Mouse (Mus musculus): Measurements from ENCODE around the gene Znhit2.

The Znhit2 gene

DNA sequence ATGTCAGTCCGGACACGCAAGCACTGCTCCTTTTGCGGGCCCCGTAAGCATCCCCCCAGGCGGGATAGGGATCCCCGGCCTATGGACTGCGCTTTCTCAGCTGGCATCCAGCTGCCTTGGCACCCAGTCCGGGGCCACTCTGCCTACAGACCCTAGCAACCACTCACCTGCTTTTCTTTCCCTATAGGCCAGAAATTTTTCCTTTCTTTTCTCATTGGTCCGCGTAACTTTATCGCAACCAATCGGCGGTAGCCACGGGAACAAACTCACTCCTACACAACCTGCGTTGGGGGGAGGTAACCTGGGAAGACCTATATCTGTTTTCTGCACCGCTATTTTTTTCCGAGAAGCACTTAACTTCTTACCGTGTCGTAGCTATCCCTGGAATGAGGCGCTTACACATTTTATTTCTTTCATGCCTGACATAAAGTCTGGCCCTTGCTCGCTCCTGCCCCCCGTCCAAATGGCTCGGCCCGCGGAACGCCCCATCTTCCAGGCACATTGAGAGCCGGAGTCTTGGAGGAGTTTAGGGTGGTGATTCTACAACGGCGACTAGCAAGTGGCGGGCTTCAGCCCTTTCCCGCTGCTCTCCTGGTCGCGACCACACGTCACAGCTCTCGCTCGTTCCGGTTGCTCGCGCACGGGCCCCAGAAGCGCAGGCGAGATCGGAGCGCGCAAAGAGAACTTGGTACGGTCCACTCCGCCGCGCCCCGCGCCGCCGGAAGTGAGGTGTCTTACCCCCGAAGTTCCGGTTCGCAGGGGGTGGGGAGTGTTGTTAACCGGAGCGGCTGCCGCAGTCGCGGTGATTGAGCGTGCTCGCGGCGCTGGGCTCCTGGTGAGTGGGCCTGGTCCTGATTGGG, 14.5 kb upstream of the Znhit2 start, which contains the start of gene Syvn1:
TSS of gene Syvn1 (plus strand) at position 283 of the 860 bp plus-strand sequence.
- DNase-seq (ENCODE audit: low spot score in 2 of 2): peak; percentile 92 to 93

DNA sequence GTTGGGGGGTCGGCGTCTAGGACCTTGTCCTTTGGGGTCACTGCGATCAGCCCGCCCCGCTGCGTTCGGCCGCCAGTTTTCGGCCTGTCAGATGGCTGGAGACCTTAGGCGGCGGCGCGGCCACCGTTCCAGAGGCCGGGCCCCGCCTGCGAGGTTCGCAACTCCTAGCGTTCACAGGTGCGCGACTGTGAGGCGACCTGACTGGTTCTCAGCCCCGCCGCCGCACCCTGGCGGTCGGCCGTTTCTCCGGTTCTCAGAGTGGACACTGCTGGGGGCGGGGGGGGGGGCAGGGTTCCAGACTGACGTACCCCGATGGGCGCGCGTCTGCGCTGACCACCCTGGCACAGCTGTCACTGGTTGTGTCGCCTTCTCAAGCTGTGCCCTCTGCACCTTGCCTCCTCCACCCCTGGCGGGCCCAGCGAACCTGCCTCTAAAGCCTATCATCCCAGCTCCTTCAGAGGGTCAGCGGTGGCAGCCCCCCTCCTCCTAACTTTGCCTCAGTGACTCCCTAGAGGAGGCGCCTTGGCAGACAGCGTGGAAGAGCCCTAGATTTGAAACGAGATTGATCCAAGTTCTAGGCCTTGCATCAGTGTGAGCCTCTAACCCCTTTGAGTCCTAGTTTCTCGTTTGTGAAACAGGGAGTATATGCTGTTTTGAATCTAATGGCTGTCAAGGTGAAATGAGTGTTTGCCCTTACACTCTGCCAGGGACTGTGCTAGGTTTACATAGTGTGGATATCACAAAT, 13.7 kb upstream of the Znhit2 start:
- DNase-seq (ENCODE audit: low spot score in 2 of 2): no peak

DNA sequence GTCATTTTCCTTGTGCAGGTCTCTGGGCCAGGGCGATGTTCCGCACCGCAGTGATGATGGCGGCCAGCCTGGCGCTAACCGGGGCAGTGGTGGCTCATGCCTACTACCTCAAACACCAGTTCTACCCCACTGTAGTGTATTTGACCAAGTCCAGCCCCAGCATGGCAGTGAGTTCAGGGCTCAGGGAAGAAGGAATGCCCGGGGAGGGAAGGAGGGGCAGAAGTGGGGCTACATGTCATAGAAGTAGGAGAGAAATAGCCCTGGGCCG, 13.2 kb upstream of the Znhit2 start:
- no peak for DNase-seq (ENCODE audit: low spot score in 2 of 2)

DNA sequence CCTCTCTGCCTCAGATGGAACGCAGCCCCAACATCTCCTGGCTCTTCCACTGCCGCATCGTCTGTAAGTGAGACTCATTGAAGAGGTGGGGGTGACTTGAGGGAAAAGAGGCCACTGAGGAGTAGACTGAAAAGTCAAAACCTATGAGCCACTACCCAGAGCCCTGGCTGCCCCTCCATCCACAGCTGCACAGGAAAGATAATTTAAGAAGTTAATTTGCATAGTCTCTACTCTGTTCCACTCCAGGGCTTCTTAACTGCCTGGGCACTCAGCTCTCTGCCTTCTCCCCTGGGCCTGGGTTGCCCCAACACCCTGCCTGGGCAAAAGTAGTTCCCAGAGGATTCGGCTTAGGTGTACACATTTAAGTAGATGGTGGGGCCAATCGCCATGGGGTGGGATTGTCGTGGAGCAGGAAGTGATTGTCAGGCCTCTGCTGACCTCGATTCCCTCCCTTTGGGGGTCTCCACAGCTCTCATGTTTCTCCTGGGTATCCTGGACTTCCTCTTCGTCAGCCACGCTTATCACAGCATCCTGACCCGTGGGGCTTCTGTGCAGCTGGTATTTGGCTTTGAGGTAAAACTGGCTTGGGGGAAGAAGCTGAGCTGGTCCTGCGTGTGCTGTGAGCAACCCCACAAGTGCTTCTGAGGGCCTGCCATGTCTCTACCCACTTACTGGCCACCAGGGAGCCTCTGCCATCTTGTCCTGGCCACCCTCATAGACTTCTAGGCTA, 12.1 kb upstream of the Znhit2 start:
- no peak for DNase-seq (ENCODE audit: low spot score in 2 of 2)

DNA sequence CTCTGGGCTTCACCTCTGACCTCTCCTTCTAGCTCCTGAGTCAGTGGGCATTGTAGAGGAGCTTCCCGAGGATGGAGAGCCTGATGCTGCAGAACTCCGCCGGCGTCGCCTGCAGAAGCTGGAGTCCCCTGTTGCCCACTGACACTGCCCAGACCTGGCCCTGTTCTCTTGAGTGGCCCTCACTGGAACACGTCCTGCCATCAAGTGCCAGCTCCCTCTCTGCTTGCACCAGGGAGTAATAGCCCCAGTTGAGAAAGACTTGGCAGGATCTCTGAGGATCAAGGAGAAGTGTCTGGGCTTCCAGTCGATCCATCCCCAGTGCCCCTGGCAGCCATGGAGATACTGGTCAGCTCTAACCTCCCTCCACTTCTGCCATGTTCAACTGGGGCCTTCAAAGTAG, 8.5 kb upstream of the Znhit2 start:
- DNase-seq (ENCODE audit: low spot score in 2 of 2): no peak

DNA sequence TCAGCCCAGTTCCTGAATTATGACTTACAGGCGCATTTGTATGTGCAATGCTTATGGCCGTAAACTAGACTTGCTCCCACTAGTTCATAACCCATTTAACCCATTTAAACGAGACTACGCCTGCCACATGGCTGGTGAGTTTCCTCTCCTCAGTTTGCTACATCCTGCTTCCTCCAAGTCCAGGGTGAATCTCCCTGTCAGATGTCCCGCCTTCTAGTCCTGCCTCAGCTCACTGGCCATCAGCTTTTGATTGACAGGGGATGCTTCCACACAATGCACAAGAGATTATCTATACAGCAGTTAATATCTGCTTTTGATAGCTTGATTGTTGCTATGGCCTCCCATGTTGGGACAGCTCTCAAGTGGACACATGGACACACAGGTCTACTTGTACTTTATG, 6.7 kb upstream of the Znhit2 start:
- no peak for DNase-seq (ENCODE audit: low spot score in 2 of 2)

DNA sequence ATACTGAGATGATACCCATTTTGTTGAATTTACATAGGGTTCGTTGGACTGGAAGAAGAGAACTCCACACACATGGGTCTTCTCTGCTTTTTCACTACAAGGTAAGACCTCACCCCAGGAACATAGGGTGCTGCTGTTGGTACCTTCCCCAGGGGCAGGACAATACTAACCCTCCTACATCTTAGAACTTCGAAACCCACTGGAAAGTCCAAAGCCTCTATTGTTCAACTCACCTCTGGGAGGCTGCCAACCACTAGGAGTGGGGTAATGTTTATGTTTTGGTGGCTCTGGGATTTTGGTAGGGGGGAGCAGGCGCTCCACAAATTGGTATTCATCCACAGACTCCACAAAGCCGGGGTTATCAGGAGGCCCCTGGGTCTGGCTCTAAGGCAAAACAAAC, 4.3 kb upstream of the Znhit2 start:
- no peak for DNase-seq (ENCODE audit: low spot score in 2 of 2)

DNA sequence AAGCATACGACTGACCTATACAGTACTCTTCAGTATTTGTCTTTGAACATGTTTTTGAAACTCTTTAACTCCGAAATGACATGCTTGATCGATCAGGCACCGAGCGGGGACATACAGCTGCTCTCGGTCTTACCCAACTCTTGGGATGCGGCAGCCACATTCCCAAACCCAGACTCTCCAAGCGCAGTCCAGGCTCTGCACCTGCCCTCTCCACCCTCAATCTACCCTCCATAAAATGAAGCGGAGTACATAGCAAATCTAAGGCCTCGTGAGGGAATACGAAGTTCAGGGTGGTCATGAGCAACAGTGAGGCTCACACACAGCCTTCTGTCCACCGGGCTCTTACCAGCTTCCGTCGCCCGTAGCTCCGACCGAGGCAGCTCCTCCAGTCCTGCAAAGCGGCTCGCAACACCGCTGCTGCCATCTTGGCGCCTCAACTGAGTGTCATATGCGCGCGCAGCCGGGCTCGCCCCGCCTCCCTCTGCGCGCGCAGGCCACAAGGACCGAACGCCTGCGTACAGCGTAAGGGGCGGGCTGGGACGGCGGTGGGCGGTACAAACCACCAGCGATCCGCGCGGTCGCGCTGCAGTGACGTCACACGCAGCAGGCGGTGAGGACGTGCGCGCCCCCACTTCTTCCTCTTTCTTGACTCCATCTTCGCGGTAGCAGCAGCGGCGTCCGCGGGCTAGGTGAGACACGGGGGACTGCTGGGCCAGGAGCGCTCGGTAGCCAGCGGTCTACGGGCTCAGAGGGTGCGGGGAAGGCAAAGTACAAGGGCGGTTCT, 3.5 kb upstream of the Znhit2 start, which contains the start of the genes Mrpl49 and Fau:
TSS of gene Mrpl49 (minus strand) at position 473 of the 784 bp plus-strand sequence.
TSS of gene Fau (plus strand) at position 532 of the 784 bp plus-strand sequence.
- DNase-seq (ENCODE audit: low spot score in 2 of 2): peak; percentile 99

DNA sequence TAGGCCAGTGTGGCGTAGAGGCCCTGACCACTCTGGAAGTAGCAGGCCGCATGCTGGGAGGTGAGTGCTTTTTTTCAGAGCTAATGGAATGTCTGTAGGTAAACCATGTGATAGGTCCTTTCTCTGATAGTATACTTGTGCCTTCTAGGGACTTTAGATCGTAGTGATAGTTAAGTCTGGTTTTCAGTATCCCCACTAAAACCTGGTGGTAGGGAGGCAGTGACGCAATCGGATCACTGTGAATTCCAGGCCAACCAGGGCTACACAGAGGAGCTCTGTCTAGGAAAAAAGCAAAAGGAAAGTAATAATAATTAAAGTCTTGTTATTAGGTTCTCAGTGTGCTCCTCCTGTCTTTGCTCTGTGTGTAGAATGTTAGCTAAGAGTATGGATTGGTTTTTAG, 2.5 kb upstream of the Znhit2 start:
- no peak for DNase-seq (ENCODE audit: low spot score in 2 of 2)

DNA sequence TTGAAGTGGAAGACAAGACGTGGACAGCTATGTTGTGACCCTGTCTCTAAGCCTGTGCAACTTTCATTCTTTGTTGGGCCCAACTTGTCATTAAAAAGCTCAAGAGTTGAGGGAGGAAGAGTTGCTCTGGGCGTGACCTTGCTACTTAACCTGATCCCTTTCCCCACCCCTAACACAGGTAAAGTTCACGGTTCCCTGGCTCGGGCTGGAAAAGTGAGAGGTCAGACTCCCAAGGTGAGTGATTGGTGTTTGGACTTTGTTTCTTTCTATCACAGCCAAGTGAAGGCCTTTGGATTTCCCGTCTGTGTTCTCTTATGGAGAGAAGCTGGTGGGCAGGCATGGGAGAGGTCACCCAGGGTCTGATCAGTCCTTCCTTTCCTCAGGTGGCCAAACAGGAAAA, 2.0 kb upstream of the Znhit2 start:
- no peak for DNase-seq (ENCODE audit: low spot score in 2 of 2)

DNA sequence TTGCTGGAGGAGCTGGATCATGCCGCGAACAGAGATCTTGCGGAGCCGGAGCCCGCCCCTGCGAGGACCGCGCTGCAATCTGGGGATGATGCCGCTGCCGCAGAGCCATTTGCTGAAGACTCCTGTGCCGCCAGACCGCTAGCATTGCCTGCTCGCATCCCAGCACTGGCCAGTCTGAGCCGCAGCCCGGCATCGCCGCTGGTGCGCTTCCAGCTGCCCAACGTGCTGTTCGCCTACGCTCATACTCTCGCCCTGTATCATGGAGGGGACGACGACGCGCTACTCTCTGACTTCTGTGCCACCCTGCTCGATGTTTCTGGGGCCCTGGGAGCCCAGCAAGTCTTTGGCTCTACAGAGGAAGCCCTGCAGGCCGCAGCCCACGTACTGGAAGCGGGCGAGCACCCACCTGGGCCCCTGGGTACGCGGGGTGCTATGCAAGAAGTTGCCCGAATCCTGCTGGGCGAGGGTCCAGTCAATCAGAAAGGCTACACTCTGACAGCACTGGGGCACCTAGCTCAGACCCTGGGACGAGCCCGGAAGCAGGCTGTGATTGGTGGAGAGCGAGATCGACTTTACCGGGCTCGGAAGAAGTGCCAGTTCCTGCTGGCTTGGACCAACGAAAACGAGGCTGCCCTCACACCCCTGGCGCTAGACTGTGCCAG, 780 bp downstream of the Znhit2 start:
- peak; percentile 36 to 39 for DNase-seq (ENCODE audit: low spot score in 2 of 2)

DNA sequence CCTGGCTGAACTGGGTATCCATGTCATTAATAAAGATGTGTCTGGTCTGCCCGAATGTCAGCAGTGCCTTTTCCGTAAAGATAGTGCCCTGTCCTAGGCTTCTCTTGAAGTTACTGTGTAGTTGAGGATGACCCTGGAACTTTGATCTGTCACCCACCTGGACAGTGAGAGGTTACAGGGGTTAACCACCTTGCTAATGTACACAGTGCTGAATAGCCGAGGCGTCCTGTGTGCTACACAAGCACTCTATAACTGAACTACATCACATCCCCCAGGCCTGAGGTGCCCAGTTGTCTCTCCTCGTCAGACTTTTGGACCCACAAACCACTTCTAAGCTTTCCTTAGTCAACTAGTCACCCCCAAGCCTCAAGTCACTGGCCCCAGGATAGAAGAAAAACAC, 1.4 kb downstream of the Znhit2 start:
- DNase-seq (ENCODE audit: low spot score in 2 of 2): no peak

DNA sequence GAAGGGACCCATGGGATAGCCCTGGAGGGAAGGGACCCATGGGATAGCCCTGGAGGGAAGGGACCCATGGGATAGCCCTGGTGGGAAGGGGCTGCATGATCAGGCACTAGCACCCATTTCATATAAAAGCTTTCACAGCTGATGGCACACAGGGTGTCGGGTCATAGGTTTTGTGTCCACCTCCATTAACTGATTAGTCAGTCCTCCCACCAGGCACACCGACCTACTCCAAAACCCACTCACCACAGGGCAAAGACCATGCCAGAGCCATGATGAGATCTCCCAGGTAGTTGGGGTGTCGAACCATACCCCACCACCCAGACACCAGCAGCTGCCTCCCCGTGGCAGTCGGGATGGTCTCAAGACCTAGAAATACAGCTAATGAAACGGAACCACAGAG, 2.1 kb downstream of the Znhit2 start:
- no peak for DNase-seq (ENCODE audit: low spot score in 2 of 2)

DNA sequence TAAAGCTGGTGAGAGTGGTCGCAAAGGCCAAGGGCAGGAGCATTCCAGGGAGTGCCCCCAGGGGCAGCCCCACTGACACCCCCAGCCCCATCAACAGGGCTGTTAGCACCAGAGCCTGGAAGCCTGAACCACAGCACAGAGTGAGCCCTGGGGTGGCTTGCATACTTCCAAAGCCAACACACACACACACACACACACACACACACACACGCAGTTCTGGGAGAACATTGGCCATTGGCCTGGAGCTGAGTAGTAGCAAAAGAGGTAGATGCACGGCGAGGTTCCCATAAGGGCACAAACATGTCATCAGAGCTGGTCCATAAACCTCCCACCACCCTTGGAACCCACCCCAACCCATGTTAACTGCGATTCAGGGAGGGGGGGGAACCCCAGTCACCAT, 5.6 kb downstream of the Znhit2 start:
- no peak for DNase-seq (ENCODE audit: low spot score in 2 of 2)

DNA sequence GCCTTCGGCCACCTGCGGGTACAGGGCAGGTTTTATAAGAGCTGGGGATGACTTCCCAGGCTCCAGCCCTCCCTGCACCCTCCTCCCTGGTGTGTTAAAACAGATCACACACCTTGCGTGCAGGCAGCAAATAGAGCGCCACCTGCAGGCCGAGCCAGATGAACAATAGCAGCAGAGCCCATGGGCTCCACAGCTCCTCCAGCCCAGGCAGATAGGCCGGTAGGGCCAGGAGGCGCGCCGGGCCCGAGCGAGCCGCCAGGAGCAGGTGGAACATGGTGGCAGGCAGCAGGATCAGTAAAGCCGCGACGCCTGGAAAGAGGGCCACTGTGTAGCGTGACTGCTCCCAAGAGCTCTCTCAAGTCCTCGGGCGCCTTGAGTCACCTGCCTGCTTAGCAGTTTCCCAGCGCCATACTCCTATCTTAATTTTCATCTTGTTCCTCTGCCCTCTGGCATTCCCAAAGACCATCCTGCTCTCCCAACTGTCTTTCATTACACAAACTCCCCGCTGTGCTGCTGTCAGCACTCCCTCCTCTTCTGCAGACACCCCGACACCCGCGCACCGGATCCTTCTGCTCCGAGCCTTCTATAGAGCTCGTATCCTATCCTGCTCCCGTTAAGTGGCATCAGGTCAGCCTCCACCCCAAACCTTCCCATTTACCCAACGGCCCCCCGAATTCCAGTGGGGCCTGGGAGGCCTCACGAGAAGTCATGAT, 6.2 kb downstream of the Znhit2 start:
- DNase-seq (ENCODE audit: low spot score in 2 of 2): peak; percentile 78 to 87

DNA sequence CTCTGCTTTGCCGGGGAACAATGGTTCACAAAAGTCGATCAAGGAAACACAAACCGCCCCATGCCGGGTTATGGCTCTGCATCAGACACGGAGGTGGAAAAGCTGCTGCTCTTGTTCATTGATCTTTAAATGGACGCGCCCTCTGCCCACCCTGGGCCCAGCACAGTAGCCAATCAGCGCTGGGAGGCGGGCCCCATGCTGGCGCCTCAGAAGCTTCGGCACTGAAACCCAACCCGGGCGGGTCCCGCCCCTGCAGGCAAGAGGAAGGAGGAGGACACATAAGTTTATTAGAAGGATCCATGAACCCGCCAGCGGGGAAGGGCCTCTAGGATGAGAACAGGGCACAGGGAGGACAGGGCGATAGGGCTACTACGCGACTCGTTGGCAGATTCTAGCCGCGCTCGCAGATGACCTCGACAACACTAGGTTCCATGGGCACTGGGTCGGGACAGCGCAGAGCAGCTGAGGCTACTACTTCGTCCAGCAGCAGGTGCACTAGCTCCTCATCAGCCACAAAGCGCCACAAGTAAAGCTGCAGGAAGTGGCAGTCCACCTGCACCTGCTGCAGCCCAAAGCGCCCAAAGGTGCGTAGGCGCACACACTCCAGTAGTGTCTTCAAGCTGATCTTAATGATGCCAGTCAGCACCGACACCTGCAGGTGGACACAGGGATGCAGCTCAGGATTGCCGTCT, 6.9 kb downstream of the Znhit2 start, which contains the start of gene Tm7sf2:
TSS of gene Tm7sf2 (minus strand) at position 650 of the 692 bp plus-strand sequence.
- DNase-seq (ENCODE audit: low spot score in 2 of 2): peak; percentile 77 to 87

DNA sequence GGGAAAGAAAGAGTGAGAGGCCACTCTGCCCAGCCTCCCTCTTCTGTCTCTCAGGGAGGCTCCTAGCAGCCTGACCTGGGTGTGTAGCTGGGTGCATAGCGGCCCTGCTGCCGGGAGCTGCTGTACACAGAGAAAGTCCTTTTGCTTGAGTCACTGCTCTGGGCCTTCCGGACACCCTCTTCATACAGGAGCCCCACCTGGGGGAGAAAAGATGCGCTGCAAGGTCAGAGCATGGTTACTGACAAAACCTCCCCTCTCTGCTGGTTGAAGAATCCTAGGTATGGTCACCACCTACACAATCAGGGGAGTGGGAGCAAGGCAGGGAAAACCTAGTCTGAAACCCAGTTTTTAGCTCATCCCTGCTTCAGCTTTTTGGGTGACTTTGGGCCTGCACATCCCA, 8.0 kb downstream of the Znhit2 start:
- DNase-seq (ENCODE audit: low spot score in 2 of 2): no peak

DNA sequence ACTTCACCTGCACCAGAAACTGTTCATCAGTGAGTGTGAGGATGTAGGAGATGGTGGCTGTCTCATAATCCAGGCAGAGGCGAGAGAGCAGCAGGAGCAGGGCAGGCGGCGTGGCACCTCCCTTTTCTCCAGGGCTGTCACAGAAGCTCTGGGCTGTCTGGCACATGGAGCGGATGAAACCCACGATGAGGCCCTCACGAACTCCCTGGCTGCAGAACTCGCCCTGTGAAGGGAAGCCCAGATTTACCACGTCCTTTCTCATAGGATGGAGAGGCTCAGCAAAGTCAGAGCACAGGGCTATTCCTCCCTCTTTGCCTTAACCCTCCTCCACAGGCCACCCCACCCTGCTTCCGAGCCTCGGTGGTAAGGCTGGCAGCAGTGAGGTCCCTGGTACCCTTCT, 8.9 kb downstream of the Znhit2 start:
- no peak for DNase-seq (ENCODE audit: low spot score in 2 of 2)

DNA sequence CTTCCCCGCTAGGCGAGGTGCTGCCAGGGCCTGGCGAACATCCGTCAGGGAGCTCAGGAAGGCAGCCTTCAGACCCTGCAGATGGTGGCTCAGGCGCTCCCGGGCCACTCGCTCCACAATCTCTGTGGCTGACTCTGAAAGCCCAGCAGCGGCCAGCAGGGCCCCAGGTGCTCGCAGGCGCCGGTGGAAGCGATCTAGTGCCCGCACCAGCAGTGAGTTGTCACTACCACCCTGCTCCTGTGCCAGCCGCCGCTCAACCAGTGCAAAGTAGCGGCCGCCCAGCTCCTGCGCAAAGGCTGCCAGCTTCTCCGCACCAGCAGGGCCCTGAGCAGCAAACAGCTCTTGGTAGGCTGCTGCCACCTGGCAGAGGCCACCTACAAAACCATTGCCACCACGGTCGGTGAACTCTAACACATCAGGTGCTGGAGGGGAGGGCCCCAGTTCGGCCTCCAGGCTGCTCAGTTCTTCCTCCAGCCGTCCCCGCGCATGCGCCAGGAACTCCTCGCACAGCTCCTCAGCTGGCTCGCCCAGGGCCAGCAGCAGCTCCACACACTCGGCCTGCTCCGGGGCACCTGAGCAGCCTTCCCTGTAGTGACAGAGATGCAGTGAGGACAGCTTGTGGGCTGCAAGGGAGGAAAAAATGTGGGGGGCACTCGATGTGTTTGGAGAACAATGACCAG, 9.7 kb downstream of the Znhit2 start:
- no peak for DNase-seq (ENCODE audit: low spot score in 2 of 2)

All from frontal cortex, postnatal 36 days (tissue).